Mouse (Mus musculus) heart, adult 2 months (tissue): ENCODE measurements around the gene Med15. TPM values are rescaled to one million over a fixed set of nuclear protein-coding genes. Genes with fewer than 3 reads are reported as not detected.

Experiments
- DNase-seq, 2 experiments: peaks; one replicate each; pipeline ENCODE4 v3.0.0; 2021
- H3K27ac ChIP-seq: fragments of 200-600 bp; 2 replicates; pipeline ENCODE4 v1.8.1; 2022
- H3K27me3 ChIP-seq: fragments of 200-500 bp; 2 replicates; pipeline ENCODE4 v1.6.1; 2012; ENCODE audit warnings: mild to moderate bottlenecking, low read length, inconsistent platforms, mixed read lengths; ENCODE audit not compliant: control insufficient read depth, insufficient read depth
- H3K36me3 ChIP-seq: fragments of 200-500 bp; 2 replicates; pipeline ENCODE4 v1.6.1; 2012; ENCODE audit warnings: low read length, inconsistent platforms; ENCODE audit not compliant: control insufficient read depth, insufficient read depth
- H3K4me1 ChIP-seq: fragments of 200-500 bp; 2 replicates; pipeline ENCODE4 v1.6.1; 2011; ENCODE audit warnings: low read length; ENCODE audit not compliant: control insufficient read depth, insufficient read depth
- H3K4me3 ChIP-seq: fragments of 200-600 bp; 2 replicates; pipeline ENCODE4 v1.8.1; 2022
- H3K79me2 ChIP-seq: fragments of 200-500 bp; replicated peaks from 2 replicates; pipeline ENCODE4 v1.6.1; 2012; ENCODE audit warnings: mild to moderate bottlenecking, inconsistent platforms, low read length, moderate library complexity, mixed read lengths; ENCODE audit not compliant: control insufficient read depth, insufficient read depth
- H3K9ac ChIP-seq: fragments of 200-500 bp; 2 replicates; pipeline ENCODE4 v1.6.1; 2012; ENCODE audit warnings: low read depth, mild to moderate bottlenecking, control low read depth, inconsistent platforms, low read length, mixed read lengths
- CTCF ChIP-seq: fragments of 200-600 bp; IDR thresholded peaks from 2 replicates; pipeline ENCODE4 v1.8.1; 2022; ENCODE audit warnings: antibody characterized with exemption, mild to moderate bottlenecking, moderate library complexity
- EP300 ChIP-seq: fragments of 200-500 bp; IDR thresholded peaks from 2 replicates; pipeline ENCODE4 v1.6.1; 2011; ENCODE audit warnings: low read depth, low read length, control low read depth; ENCODE audit not compliant: insufficient read depth
- POLR2A ChIP-seq: fragments of 200-500 bp; IDR thresholded peaks from 2 replicates; pipeline ENCODE4 v1.6.1; 2011; ENCODE audit warnings: mild to moderate bottlenecking, low read depth, low read length, control low read depth; ENCODE audit not compliant: insufficient read depth
- WGBS: fragments of 180-500 bp; shearing (Covaris S2); methylation state at CpG from one replicate; pipeline ENCODE4 v1.1.7; 2018; 5-methylcytosine and 5-hydroxymethylcytosine counted together
- intact Hi-C: fragments of 180-260 bp; cut with DNase I; formaldehyde crosslinking; loops from one replicate; pipeline ENCODE4 v1.15.1; 2025
- polyA plus RNA-seq: library from polyadenylated mRNA; depleted of rRNA; stranded (reverse); fragments of >200 nt; gene quantifications from 2 replicates; pipeline ENCODE4 v1.2.3, GENCODE M21; 2012
- total RNA-seq, 2 experiments: library from RNA; stranded (reverse); gene quantifications; 2 replicates each; pipeline ENCODE4 v1.2.3; 2021

The Med15 gene
- total and polyA plus RNA-seq, 3 experiments: 21.5 to 44.3 (median 24.9) TPM

DNA sequence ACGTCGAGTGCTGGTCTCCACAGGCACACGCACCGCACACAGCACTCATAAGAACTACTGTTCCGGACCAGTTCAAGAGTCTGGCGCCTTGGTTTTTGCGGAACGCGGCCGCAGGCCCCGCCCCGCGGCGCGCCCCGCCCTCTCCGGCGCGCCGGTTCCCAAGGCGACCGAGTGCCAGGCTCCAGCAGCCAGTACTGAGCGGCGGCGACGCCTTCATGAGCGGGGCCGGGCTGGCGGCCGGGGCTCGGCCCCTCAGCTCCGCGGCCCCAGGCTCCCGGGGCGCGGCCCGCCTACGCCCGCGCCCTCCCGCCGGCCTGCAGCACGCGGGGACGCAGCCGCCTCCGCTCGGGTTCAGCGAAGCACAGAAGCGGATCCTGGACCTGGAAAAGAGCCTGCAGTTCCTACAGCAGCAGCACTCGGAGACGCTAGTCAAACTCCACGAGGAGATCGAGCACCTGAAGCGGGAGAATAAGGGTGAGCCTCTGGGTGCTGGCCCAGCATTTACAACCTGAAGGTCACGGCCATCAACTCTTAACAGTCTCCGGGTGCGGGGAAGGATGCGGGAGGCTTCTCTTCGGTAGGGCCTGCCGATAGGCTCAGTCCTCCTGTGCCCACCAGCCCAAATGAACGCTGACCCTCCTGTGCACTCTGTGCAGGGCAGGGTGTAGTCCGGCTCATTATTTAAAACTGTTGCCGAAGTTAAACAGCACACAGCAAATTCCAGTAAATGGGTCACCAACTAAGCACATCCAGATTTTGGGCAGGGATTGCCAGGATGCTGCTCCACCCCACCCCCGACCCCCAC, 86.2 kb downstream of the Med15 start, which contains the start of gene Ccdc74a:
TSS of gene Ccdc74a (plus strand) at position 161 of the 805 bp plus-strand sequence.
- no peak for TF ChIP-seq POLR2A
- TF ChIP-seq EP300: no peak
- TF ChIP-seq CTCF: no peak
- peak; percentile 89 to 90 for DNase-seq
- H3K79me2 ChIP-seq: no peaks in the 10 kb centered on the region
- H3K36me3 ChIP-seq: no peaks in the 10 kb centered on the region
- H3K4me3 ChIP-seq: peak within 1 kb of the TSS; percentile 52
- peak within 1 kb of the TSS; percentile 33; the same call in 1 of the 2 replicates for H3K27ac ChIP-seq
- H3K27me3 ChIP-seq: no peaks in the 10 kb centered on the region
- H3K4me1 ChIP-seq: 0 out of 2 replicates have a peak, but pooled peaks cover 2% of the 10 kb centered on the region
- 4% methylated on average over 65 of the region's 65 CpGs for WGBS
- peak within 1 kb of the TSS; percentile 1; the same call in 1 of the 2 replicates for H3K9ac ChIP-seq
- intact Hi-C loops: loop anchor here (1.0 kb wide), 1 partner anchor 81 kb away; no protein-coding TSS in a partner anchor

DNA sequence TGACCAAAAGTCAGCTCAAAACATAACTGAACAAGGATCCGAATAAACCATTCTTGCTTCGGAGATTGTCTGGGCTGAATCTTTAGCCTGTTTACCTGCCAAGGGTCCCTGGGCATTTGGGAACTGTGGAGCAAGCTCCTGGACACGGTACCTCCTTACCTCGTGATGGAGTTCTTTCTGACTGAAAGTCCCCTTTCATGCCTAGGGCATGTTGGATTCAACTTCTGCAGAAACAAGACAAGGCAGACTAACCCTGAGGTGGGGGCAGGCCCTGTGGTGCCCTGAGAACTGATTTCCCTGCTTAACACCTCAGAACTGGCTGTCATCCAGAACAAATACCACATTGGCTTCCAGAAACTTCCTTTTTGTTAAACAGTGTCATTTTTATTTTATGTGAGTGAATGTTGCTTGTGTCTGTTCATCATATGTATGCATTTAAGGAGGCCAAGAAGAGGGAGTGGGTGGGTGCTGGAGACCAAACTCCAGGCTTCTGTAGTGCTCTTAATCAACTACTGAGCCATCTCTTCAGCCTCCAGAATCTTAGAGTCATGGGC, 89.2 kb downstream of the Med15 start:
- Histone ChIP-seq H3K4me3 (no peak overlapping the region), H3K9ac (no peak overlapping the region), H3K79me2 (no peaks in the 10 kb centered on the region), H3K27ac (no peak overlapping the region), H3K27me3 (no peaks in the 10 kb centered on the region), H3K36me3 (no peaks in the 10 kb centered on the region), H3K4me1 (0 out of 2 replicates have a peak, but pooled peaks cover 2% of the 10 kb centered on the region)
- no peak for TF ChIP-seq POLR2A
- TF ChIP-seq CTCF: no peak
- TF ChIP-seq EP300: no peak
- 88% methylated on average over 4 of the region's 4 CpGs for WGBS
- intact Hi-C loops: loop anchor here (5.0 kb wide), 1 partner anchor 169 kb away; no protein-coding TSS in a partner anchor
- DNase-seq: no peak

DNA sequence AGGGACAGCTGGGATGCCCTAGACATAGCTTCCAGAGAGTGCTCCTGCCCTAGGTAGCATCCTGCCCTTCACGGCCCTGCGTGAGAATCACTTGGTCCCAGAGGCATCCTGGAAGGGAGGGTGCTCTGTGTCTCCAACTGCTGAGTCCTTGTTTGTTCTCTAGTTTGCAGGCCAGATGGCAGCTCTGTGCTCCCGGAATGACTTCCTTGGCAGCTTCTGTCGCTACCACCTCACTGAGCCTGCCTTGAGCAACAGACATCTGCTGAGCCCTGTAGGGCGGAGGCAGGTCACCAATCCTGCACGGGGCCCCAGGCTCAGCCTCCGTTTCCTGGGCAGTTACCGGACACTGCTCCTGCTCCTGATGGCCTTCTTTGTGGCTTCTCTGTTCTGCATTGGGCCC, 90.4 kb downstream of the Med15 start:
- no peak overlapping the region for H3K4me3 ChIP-seq
- intact Hi-C loops: loop anchor here (5.0 kb wide), 1 partner anchor 170 kb away; no protein-coding TSS in a partner anchor
- H3K36me3 ChIP-seq: no peaks in the 10 kb centered on the region
- TF ChIP-seq CTCF (no peak), EP300 (no peak), POLR2A (no peak)
- 83% methylated on average over 8 of the region's 8 CpGs for WGBS
- H3K79me2 ChIP-seq: no peaks in the 10 kb centered on the region
- H3K9ac ChIP-seq: no peak overlapping the region
- DNase-seq: no peak
- no peaks in the 10 kb centered on the region for H3K27me3 ChIP-seq
- no peak overlapping the region for H3K27ac ChIP-seq
- 0 out of 2 replicates have a peak, but pooled peaks cover 2% of the 10 kb centered on the region for H3K4me1 ChIP-seq

DNA sequence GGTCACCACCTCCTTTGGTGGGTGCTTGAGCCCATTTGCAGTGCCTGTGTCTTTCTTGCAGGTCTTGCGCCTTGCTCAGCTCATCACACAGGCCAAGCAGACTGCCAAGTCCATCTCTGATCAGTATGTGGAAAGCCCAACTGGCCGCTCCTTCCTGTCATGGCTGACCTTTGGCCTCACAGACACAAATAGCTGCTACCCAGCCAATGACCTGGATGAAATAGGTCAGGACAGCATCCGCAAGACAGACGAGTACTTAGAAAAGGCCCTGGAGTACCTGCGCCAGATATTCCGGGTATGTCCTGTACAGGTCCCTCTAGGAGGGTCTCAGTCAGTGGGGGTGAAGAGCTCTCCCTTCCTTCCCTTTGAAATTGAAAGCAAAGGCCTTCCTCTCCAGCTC, 91.4 kb downstream of the Med15 start:
- intact Hi-C loops: loop anchor here (5.0 kb wide), 1 partner anchor 171 kb away; no protein-coding TSS in a partner anchor
- WGBS: 74% methylated on average over 6 of the region's 6 CpGs
- no peaks in the 10 kb centered on the region for H3K36me3 ChIP-seq

DNA sequence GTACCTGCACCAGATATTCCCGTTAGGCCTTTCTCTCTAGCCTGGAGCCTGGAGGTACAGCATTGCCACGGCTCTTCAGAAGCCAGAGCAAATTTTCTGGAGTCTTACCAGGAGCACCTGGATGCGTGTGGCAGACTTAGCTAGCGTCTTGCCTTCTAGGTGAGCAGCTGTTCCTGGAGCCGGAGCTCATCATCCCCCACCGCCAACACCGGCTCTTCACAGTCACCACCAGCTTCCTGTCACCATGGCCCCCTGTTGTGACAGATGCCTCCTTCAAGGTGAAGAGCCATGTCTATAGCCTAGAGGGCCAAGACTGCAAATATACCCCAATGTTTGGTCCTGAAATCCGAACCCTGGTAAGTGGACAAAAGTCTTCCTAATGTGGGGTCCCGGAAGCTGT, 92.0 kb downstream of the Med15 start:
- Histone ChIP-seq H3K4me1 (no peaks in the 10 kb centered on the region), H3K4me3 (no peak overlapping the region), H3K27me3 (no peaks in the 10 kb centered on the region), H3K79me2 (no peaks in the 10 kb centered on the region), H3K27ac (no peak overlapping the region), H3K9ac (no peak overlapping the region), H3K36me3 (no peaks in the 10 kb centered on the region)
- TF ChIP-seq POLR2A (no peak), EP300 (no peak), CTCF (no peak)
- intact Hi-C loops: loop anchor here (5.0 kb wide), 1 partner anchor 172 kb away; no protein-coding TSS in a partner anchor
- DNase-seq: no peak
- 96% methylated on average over 9 of the region's 9 CpGs for WGBS

More for the DNA sequence above, 91.4 kb downstream of the Med15 start:
- H3K27ac ChIP-seq: no peak overlapping the region
- no peaks in the 10 kb centered on the region for H3K27me3 ChIP-seq
- no peak for DNase-seq
- H3K79me2 ChIP-seq: no peaks in the 10 kb centered on the region
- H3K4me3 ChIP-seq: no peak overlapping the region
- H3K9ac ChIP-seq: no peak overlapping the region
- TF ChIP-seq CTCF (no peak), POLR2A (no peak), EP300 (no peak)
- no peaks in the 10 kb centered on the region for H3K4me1 ChIP-seq
